Mouse (Mus musculus) testis, adult 2 months (tissue): ENCODE measurements around the gene Filip1l. TPM values are rescaled to one million over a fixed set of nuclear protein-coding genes. Genes with fewer than 3 reads are reported as not detected.

Source experiments
- H3K27ac ChIP-seq: fragments of 200-500 bp; 2 replicates; pipeline ENCODE4 v1.5.1; 2012; ENCODE audit warnings: low read depth, low read length; ENCODE audit not compliant: control insufficient read depth, insufficient read depth
- H3K27me3 ChIP-seq: fragments of 200-500 bp; 2 replicates; pipeline ENCODE4 v1.6.1; 2012; ENCODE audit warnings: mild to moderate bottlenecking, low read length, moderate library complexity; ENCODE audit not compliant: control insufficient read depth, insufficient read depth
- H3K36me3 ChIP-seq: fragments of 200-500 bp; 2 replicates; pipeline ENCODE4 v1.6.1; 2012; ENCODE audit warnings: mild to moderate bottlenecking, low read length; ENCODE audit not compliant: control insufficient read depth, insufficient read depth
- H3K4me1 ChIP-seq: fragments of 200-500 bp; 2 replicates; pipeline ENCODE4 v1.6.1; 2012; ENCODE audit warnings: low read length; ENCODE audit not compliant: control insufficient read depth, insufficient read depth
- H3K4me3 ChIP-seq: fragments of 200-500 bp; 2 replicates; pipeline ENCODE4 v1.5.1; 2012; ENCODE audit warnings: low read depth, mild to moderate bottlenecking, low read length, moderate library complexity, mixed read lengths; ENCODE audit not compliant: control insufficient read depth
- CTCF ChIP-seq: fragments of 200-500 bp; IDR thresholded peaks from 2 replicates; pipeline ENCODE4 v1.5.1; 2012; ENCODE audit warnings: low read depth, mild to moderate bottlenecking, inconsistent platforms, low read length, moderate library complexity; ENCODE audit not compliant: control insufficient read depth, insufficient read depth, insufficient replicate concordance
- POLR2A ChIP-seq: fragments of 200-500 bp; IDR thresholded peaks from 2 replicates; pipeline ENCODE4 v1.6.1; 2012; ENCODE audit warnings: low read depth, mild to moderate bottlenecking, inconsistent platforms, low read length, moderate library complexity; ENCODE audit not compliant: control insufficient read depth
- polyA plus RNA-seq: library from polyadenylated mRNA; depleted of rRNA; stranded (reverse); fragments of >200 nt; gene quantifications from 2 replicates; pipeline ENCODE4 v1.2.3, GENCODE M21; 2012

Filip1l gene
- polyA plus RNA-seq, 1 experiment: 1.2 TPM

GRCm38 (mm10) chr16:57471071-57471470, 118.2 kb downstream of the Filip1l start:
- TF ChIP-seq CTCF: no peak
- TF ChIP-seq POLR2A: no peak
- H3K4me1 ChIP-seq: no peaks in the 10 kb centered on the region
- H3K36me3 ChIP-seq: no peaks in the 10 kb centered on the region
- H3K27ac ChIP-seq: no peak overlapping the region
- H3K27me3 ChIP-seq: no peaks in the 10 kb centered on the region
- no peak overlapping the region for H3K4me3 ChIP-seq

GRCm38 (mm10) chr16:57473415-57474085, 120.7 kb downstream of the Filip1l start:
- no peaks in the 10 kb centered on the region for H3K27me3 ChIP-seq
- TF ChIP-seq CTCF: no peak
- TF ChIP-seq POLR2A: no peak
- H3K36me3 ChIP-seq: no peaks in the 10 kb centered on the region

GRCm38 (mm10) chr16:57478451-57478850, 125.6 kb downstream of the Filip1l start:
- H3K27me3 ChIP-seq: no peaks in the 10 kb centered on the region
- no peak overlapping the region for H3K4me3 ChIP-seq
- no peak for TF ChIP-seq CTCF
- no peaks in the 10 kb centered on the region for H3K4me1 ChIP-seq
- H3K36me3 ChIP-seq: no peaks in the 10 kb centered on the region
- H3K27ac ChIP-seq: no peak overlapping the region

More at GRCm38 (mm10) chr16:57473415-57474085, 120.7 kb downstream of the Filip1l start:
- Histone ChIP-seq H3K4me1 (no peaks in the 10 kb centered on the region), H3K27ac (no peak overlapping the region), H3K4me3 (no peak overlapping the region)

GRCm38 (mm10) chr16:57479776-57480175, 126.9 kb downstream of the Filip1l start:
- Histone ChIP-seq H3K27me3 (no peaks in the 10 kb centered on the region), H3K27ac (no peak overlapping the region), H3K4me3 (no peak overlapping the region), H3K4me1 (no peaks in the 10 kb centered on the region), H3K36me3 (no peaks in the 10 kb centered on the region)
- no peak for TF ChIP-seq POLR2A
- no peak for TF ChIP-seq CTCF

GRCm38 (mm10) chr16:57482264-57482663, 129.4 kb downstream of the Filip1l start:
- Histone ChIP-seq H3K27me3 (no peaks in the 10 kb centered on the region), H3K4me3 (no peak overlapping the region), H3K36me3 (no peaks in the 10 kb centered on the region), H3K4me1 (no peaks in the 10 kb centered on the region), H3K27ac (no peak overlapping the region)
- TF ChIP-seq CTCF (no peak), POLR2A (no peak)

- Histone ChIP-seq H3K4me1 (no peaks in the 10 kb centered on the region), H3K4me3 (no peak overlapping the region), H3K36me3 (no peaks in the 10 kb centered on the region), H3K27ac (no peak overlapping the region), H3K27me3 (no peaks in the 10 kb centered on the region)
- TF ChIP-seq POLR2A: no peak
Measured at GRCm38 (mm10) chr16:57482911-57483310, 130.0 kb downstream of the Filip1l start.

GRCm38 (mm10) chr16:57483503-57483902, 130.6 kb downstream of the Filip1l start:
- Histone ChIP-seq H3K27me3 (no peaks in the 10 kb centered on the region), H3K4me3 (no peak overlapping the region), H3K4me1 (no peaks in the 10 kb centered on the region), H3K36me3 (no peaks in the 10 kb centered on the region), H3K27ac (no peak overlapping the region)
- no peak for TF ChIP-seq POLR2A

- H3K4me3 ChIP-seq: no peak overlapping the region
- no peaks in the 10 kb centered on the region for H3K27me3 ChIP-seq
- no peak for TF ChIP-seq POLR2A
- no peak for TF ChIP-seq CTCF
- H3K36me3 ChIP-seq: no peaks in the 10 kb centered on the region
- H3K4me1 ChIP-seq: no peaks in the 10 kb centered on the region
- H3K27ac ChIP-seq: no peak overlapping the region
Measured at GRCm38 (mm10) chr16:57484043-57484795, 131.3 kb downstream of the Filip1l start.
